Comparison of ENCODE assay signal across 11 mouse cellular contexts in genomic region chr2:83332770-83333157, GRCm38 (mm10).
DNase-seq lines count a peak whose midpoint lies in the region; ATAC-seq and TF ChIP-seq lines count a peak whose summit lies in the region.
"Had no signal": no experiment of that assay in that cellular context is flagged by ENCODE, and none has a peak within 500 bp of the region (broad histone marks: within the 10 kb centered on the region; RNA-seq: fewer than 3 reads in every experiment).

No protein-coding gene starts in this region.

- H3K9ac ChIP-seq in limb, embryonic 14.5 days (ENCODE audit: low read depth, low read length, severe bottlenecking): no peak overlapping the region
- no peak overlapping the region for H3K9ac ChIP-seq in neural tube, embryonic 13.5 days
- H3K9ac ChIP-seq: heart, embryonic 15.5 days had no signal

- no peaks in the 10 kb centered on the region for H3K27me3 ChIP-seq in limb, embryonic 14.5 days (ENCODE audit: control insufficient read depth, insufficient read depth, low read length)
- no peaks in the 10 kb centered on the region for H3K27me3 ChIP-seq in limb, embryonic 10.5 days (ENCODE audit: low read depth, poor library complexity, severe bottlenecking)
- no peaks in the 10 kb centered on the region for H3K27me3 ChIP-seq in neural tube, embryonic 13.5 days
- H3K27me3 ChIP-seq: heart, embryonic 15.5 days had no signal

- H3K36me3 ChIP-seq in limb, embryonic 14.5 days (ENCODE audit: control insufficient read depth, insufficient read depth, low read length): no peaks in the 10 kb centered on the region
- no peaks in the 10 kb centered on the region for H3K36me3 ChIP-seq in limb, embryonic 10.5 days
- H3K36me3 ChIP-seq in neural tube, embryonic 13.5 days: no peaks in the 10 kb centered on the region
- H3K36me3 ChIP-seq: heart, embryonic 15.5 days had no signal

- H3K9me3 ChIP-seq in limb, embryonic 14.5 days (ENCODE audit: control insufficient read depth, low read length): no peaks in the 10 kb centered on the region
- no peaks in the 10 kb centered on the region for H3K9me3 ChIP-seq in limb, embryonic 10.5 days (replicated peaks)
- H3K9me3 ChIP-seq in neural tube, embryonic 13.5 days: no peaks in the 10 kb centered on the region
- H3K9me3 ChIP-seq: heart, embryonic 15.5 days had no signal

- WGBS in limb, embryonic 14.5 days: 37% methylated on average over 5 of the region's 5 CpGs
- WGBS in limb, embryonic 10.5 days: 47% methylated on average over 5 of the region's 5 CpGs
- WGBS in neural tube, embryonic 13.5 days: 46% methylated on average over 5 of the region's 5 CpGs

- no peaks in the 10 kb centered on the region for H3K4me1 ChIP-seq in limb, embryonic 14.5 days (ENCODE audit: control insufficient read depth, insufficient read depth, low read length)
- peaks cover 3% of the 10 kb centered on the region; the same call in 1 of the 2 replicates for H3K4me1 ChIP-seq in limb, embryonic 10.5 days
- no peaks in the 10 kb centered on the region for H3K4me1 ChIP-seq in neural tube, embryonic 13.5 days (replicated peaks)
- H3K4me1 ChIP-seq: heart, embryonic 15.5 days had no signal

- no peak overlapping the region for H3K4me2 ChIP-seq in limb, embryonic 14.5 days (replicated peaks; ENCODE audit: low read depth, low read length, severe bottlenecking)
- H3K4me2 ChIP-seq in neural tube, embryonic 13.5 days: no peak overlapping the region
- H3K4me2 ChIP-seq: heart, embryonic 15.5 days; liver, embryonic 11.5 days had no signal

- H3K27ac ChIP-seq in limb, embryonic 14.5 days (replicated peaks; ENCODE audit: low read depth, low read length): no peak overlapping the region
- no peak overlapping the region for H3K27ac ChIP-seq in limb, embryonic 10.5 days
- no peak overlapping the region for H3K27ac ChIP-seq in neural tube, embryonic 13.5 days (replicated peaks)
- H3K27ac ChIP-seq: heart, embryonic 15.5 days had no signal

- no peak overlapping the region for H3K4me3 ChIP-seq in limb, embryonic 14.5 days (replicated peaks; ENCODE audit: low read length)
- no peak overlapping the region for H3K4me3 ChIP-seq in limb, embryonic 10.5 days
- H3K4me3 ChIP-seq in neural tube, embryonic 13.5 days: no peak overlapping the region
- H3K4me3 ChIP-seq: heart, embryonic 15.5 days had no signal

- TF ChIP-seq POLR2A in limb, embryonic 14.5 days (IDR thresholded peaks at IDR 0.05; ENCODE audit: borderline replicate concordance, extremely low read depth, insufficient read depth, insufficient read length): no peak

- peak; percentile 16 to 62 for DNase-seq in cerebellum, postnatal 10 days
- DNase-seq in cerebellum, adult 9-11 months: no peak
- DNase-seq in limb, embryonic 14.5 days (ENCODE audit: low spot score): peak; percentile 65
- DNase-seq in limb, embryonic 10.5 days (ENCODE audit: low spot score): no peak
- DNase-seq in embryo, embryonic 11 days: peak; percentile 60
- no peak for DNase-seq in urinary bladder, adult 2 months (ENCODE audit: low spot score)
- no peak for DNase-seq in natural killer cell, adult 2 months (ENCODE audit: low spot score in 2 of 2)
- DNase-seq: cerebellum, postnatal 36 days had no signal

- no peak for ATAC-seq in limb, embryonic 14.5 days (ENCODE audit: low FRiP score, low read depth)
- peak; percentile 65; the same call in 1 of the 2 replicates for ATAC-seq in neural tube, embryonic 13.5 days (ENCODE audit: low read depth)

Comparison
In these comparisons a context has a peak if more than half of its experiments do, and no peak if none do; other contexts are left out.
1. DNase-seq: peak in cerebellum, postnatal 10 days (2 of 2), limb, embryonic 14.5 days (single experiment) and embryo, embryonic 11 days (single experiment); none in cerebellum, adult 9-11 months (single experiment), limb, embryonic 10.5 days (single experiment), urinary bladder, adult 2 months (single experiment) and natural killer cell, adult 2 months (0 of 2).